Mouse (Mus musculus): ENCODE results near the gene Vps52. TPM values are rescaled to one million over a fixed set of nuclear protein-coding genes. Genes with fewer than 3 reads are reported as not detected.

Gene Vps52
- polyA plus RNA-seq, 1 experiment from 2014 or later, result 63.2 TPM

DNA sequence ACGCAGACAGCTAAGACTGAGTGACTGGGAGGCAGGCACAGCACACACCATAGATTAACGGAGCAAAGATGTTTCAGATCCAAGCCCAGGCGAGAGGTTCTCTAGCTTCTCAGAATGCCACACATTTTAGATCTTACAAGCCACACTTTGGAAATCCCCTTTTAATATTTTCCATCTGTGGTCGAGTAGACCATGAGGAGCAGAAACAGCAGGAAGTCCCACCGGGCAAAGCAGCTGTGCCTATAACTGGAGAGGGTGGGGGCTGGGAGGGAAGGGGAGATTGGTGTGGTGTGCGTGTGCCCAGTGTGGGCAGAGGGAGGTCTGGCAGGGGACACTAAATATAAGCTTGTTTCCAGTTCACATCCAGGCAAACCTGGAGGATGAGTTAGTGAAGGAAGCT lies 1.9 kb downstream of the Vps52 start:
- Histone ChIP-seq H3K9ac (replicated peaks; ENCODE audit: low read length) (no peak overlapping the region), H3K4me2 (ENCODE audit: low read length) (no peak overlapping the region), H3K27me3 (ENCODE audit: control insufficient read depth, insufficient read depth, low read length) (no peaks in the 10 kb centered on the region), H3K27ac (replicated peaks; ENCODE audit: low read depth, low read length) (no peak overlapping the region), H3K4me3 (replicated peaks; ENCODE audit: low read depth, low read length) (no peak overlapping the region), H3K36me3 (ENCODE audit: control insufficient read depth, insufficient read depth, low read length) (peaks cover 59% of the 10 kb centered on the region), H3K9me3 (ENCODE audit: control insufficient read depth, low read length) (no peaks in the 10 kb centered on the region), H3K4me1 (ENCODE audit: control insufficient read depth, insufficient read depth, low read length) (peaks cover 15% of the 10 kb centered on the region)
- 90% methylated on average over 6 of the region's 6 CpGs for WGBS
- DNase-seq (no peak), ATAC-seq (ENCODE audit: low FRiP score, low TSS enrichment) (no peak)

DNA sequence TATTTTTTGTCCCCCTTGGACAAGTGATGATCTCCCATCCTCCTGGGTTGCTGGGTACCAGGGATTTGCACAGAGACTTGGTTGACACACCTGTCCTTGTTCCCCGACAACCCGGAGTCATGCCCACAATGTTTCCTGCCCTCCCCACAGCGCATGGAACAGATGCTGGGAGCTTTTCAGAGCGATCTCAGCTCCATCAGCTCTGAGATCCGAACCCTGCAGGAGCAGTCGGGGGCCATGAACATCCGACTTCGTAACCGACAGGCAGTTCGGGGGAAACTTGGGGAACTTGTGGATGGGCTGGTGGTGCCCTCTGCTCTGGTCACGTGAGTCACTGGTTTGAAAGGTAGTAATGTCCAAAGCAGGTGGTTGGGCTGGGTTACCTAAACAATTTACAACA lies 2.8 kb downstream of the Vps52 start:
- ATAC-seq (ENCODE audit: low FRiP score, low TSS enrichment) (no peak), DNase-seq (no peak)
- no peak overlapping the region for H3K9ac ChIP-seq (replicated peaks; ENCODE audit: low read length)
- 95% methylated on average over 11 of the region's 11 CpGs for WGBS
- H3K36me3 ChIP-seq (ENCODE audit: control insufficient read depth, insufficient read depth, low read length), result peaks cover 59% of the 10 kb centered on the region
- H3K4me3 ChIP-seq (replicated peaks; ENCODE audit: low read depth, low read length), result no peak overlapping the region
- no peaks in the 10 kb centered on the region for H3K27me3 ChIP-seq (ENCODE audit: control insufficient read depth, insufficient read depth, low read length)
- H3K9me3 ChIP-seq (ENCODE audit: control insufficient read depth, low read length), result no peaks in the 10 kb centered on the region
- no peak overlapping the region for H3K27ac ChIP-seq (replicated peaks; ENCODE audit: low read depth, low read length)
- peaks cover 15% of the 10 kb centered on the region for H3K4me1 ChIP-seq (ENCODE audit: control insufficient read depth, insufficient read depth, low read length)
- no peak overlapping the region for H3K4me2 ChIP-seq (ENCODE audit: low read length)

DNA sequence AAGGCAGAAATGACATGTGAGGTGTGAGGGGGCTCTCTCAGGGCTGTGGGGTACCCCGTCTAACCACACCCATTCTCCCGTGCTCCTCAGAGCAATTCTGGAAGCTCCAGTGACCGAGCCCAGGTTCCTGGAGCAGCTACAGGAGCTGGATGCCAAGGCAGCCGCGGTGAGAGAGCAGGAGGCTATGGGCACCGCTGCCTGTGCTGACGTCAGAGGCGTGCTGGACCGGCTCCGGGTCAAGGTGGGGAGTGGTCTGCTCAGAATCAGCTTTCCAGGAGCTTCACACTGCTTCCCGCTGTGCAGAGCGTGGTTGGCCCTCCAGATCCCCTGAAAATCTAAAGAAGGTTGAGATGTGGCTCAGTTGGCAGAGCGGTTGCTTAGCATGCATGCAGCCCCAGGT lies 3.5 kb downstream of the Vps52 start:
- Histone ChIP-seq H3K4me2 (ENCODE audit: low read length) (no peak overlapping the region), H3K36me3 (ENCODE audit: control insufficient read depth, insufficient read depth, low read length) (peaks cover 59% of the 10 kb centered on the region), H3K4me3 (replicated peaks; ENCODE audit: low read depth, low read length) (no peak overlapping the region), H3K9me3 (ENCODE audit: control insufficient read depth, low read length) (no peaks in the 10 kb centered on the region), H3K27me3 (ENCODE audit: control insufficient read depth, insufficient read depth, low read length) (no peaks in the 10 kb centered on the region), H3K27ac (replicated peaks; ENCODE audit: low read depth, low read length) (no peak overlapping the region), H3K4me1 (ENCODE audit: control insufficient read depth, insufficient read depth, low read length) (peaks cover 12% of the 10 kb centered on the region), H3K9ac (replicated peaks; ENCODE audit: low read length) (no peak overlapping the region)
- DNase-seq, result no peak
- 96% methylated on average over 13 of the region's 13 CpGs for WGBS
- ATAC-seq (ENCODE audit: low FRiP score, low TSS enrichment), result no peak

DNA sequence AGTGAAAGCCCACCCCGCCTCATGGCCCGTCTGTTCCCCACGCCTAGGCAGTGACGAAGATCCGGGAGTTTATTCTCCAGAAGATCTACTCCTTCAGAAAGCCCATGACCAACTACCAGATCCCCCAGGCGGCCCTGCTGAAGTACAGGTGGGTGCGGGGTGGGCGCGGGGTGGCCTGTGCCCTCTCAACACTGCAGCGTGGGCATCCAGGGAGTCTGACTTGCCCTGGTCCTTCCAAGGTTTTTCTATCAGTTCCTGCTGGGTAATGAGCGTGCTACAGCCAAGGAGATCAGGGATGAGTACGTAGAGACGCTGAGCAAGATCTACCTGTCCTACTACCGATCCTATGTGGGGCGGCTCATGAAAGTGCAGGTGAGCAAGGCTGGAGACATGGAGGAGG lies 4.3 kb downstream of the Vps52 start:
- peaks cover 60% of the 10 kb centered on the region for H3K36me3 ChIP-seq (ENCODE audit: control insufficient read depth, insufficient read depth, low read length)
- ATAC-seq (ENCODE audit: low FRiP score, low TSS enrichment) (no peak), DNase-seq (no peak)
- H3K9ac ChIP-seq (replicated peaks; ENCODE audit: low read length), result no peak overlapping the region
- H3K4me1 ChIP-seq (ENCODE audit: control insufficient read depth, insufficient read depth, low read length), result peaks cover 5% of the 10 kb centered on the region
- H3K4me3 ChIP-seq (replicated peaks; ENCODE audit: low read depth, low read length), result no peak overlapping the region
- no peak overlapping the region for H3K4me2 ChIP-seq (ENCODE audit: low read length)
- H3K9me3 ChIP-seq (ENCODE audit: control insufficient read depth, low read length), result no peaks in the 10 kb centered on the region
- no peaks in the 10 kb centered on the region for H3K27me3 ChIP-seq (ENCODE audit: control insufficient read depth, insufficient read depth, low read length)
- no peak overlapping the region for H3K27ac ChIP-seq (replicated peaks; ENCODE audit: low read depth, low read length)
- 95% methylated on average over 15 of the region's 15 CpGs for WGBS

DNA sequence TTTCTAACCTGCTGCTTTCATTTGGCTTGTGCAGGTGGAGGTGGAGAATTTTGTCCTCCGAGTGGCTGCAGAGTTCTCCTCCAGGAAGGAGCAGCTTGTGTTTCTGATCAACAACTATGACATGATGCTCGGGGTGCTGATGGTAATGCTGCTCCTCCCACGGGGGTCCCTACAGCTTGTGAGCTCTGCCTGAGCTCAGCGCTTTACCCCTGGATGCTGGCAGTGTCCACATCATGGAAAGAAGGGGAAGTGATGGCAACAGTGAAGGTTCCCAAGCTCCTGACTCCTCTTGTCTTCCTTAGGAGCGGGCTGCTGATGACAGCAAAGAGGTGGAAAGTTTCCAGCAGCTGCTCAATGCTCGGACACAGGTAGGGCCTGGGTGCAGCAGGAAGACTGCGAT lies 7.3 kb downstream of the Vps52 start:
- no peaks in the 10 kb centered on the region for H3K4me1 ChIP-seq (ENCODE audit: control insufficient read depth, insufficient read depth, low read length)
- ATAC-seq (ENCODE audit: low FRiP score, low TSS enrichment) (no peak), DNase-seq (no peak)
- no peaks in the 10 kb centered on the region for H3K27me3 ChIP-seq (ENCODE audit: control insufficient read depth, insufficient read depth, low read length)
- no peak overlapping the region for H3K4me3 ChIP-seq (replicated peaks; ENCODE audit: low read depth, low read length)
- no peaks in the 10 kb centered on the region for H3K9me3 ChIP-seq (ENCODE audit: control insufficient read depth, low read length)
- H3K27ac ChIP-seq (replicated peaks; ENCODE audit: low read depth, low read length), result no peak overlapping the region
- H3K9ac ChIP-seq (replicated peaks; ENCODE audit: low read length), result no peak overlapping the region
- H3K36me3 ChIP-seq (ENCODE audit: control insufficient read depth, insufficient read depth, low read length), result peaks cover 77% of the 10 kb centered on the region
- WGBS, result 92% methylated on average over 7 of the region's 7 CpGs
- H3K4me2 ChIP-seq (ENCODE audit: low read length), result no peak overlapping the region

DNA sequence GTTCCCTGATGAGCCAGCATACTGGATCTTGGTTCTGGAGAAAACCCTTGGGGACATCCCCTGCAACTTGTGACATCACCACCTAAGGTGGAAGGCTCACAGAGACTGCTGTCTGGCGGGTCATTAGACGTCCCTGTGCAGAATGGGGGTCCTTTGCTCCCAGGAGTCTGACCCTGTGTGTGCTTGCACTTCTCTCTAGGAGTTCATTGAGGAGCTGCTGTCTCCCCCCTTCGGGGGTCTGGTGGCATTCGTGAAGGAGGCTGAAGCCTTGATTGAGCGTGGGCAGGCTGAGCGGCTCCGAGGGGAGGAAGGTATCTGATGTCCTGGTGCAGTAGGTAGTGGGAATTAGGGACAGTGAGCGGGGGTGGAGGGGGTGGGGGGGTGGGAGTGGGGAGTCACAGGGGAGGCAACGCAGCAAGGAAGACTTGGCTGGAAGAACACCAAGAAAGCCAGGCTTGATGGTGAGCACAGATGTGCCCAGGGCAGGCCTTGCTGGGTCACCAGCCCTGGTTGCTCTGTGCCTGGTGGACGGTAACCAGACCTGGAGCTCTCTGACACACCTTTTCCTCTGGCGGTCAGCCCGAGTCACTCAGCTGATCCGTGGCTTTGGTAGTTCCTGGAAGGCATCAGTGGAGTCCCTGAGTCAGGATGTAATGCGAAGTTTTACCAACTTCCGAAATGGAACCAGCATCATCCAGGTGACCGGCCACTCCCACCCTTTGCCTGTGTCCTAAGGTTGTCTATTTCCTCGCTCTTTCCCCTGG lies 9.7 kb downstream of the Vps52 start:
- no peaks in the 10 kb centered on the region for H3K4me1 ChIP-seq (ENCODE audit: control insufficient read depth, insufficient read depth, low read length)
- H3K4me3 ChIP-seq (replicated peaks; ENCODE audit: low read depth, low read length), result no peak overlapping the region
- ATAC-seq (ENCODE audit: low FRiP score, low TSS enrichment) (no peak), DNase-seq (no peak)
- no peaks in the 10 kb centered on the region for H3K27me3 ChIP-seq (ENCODE audit: control insufficient read depth, insufficient read depth, low read length)
- H3K9me3 ChIP-seq (ENCODE audit: control insufficient read depth, low read length), result no peaks in the 10 kb centered on the region
- WGBS, result 93% methylated on average over 17 of the region's 17 CpGs
- H3K36me3 ChIP-seq (ENCODE audit: control insufficient read depth, insufficient read depth, low read length), result peaks cover 54% of the 10 kb centered on the region
- H3K27ac ChIP-seq (replicated peaks; ENCODE audit: low read depth, low read length), result no peak overlapping the region
- H3K4me2 ChIP-seq (ENCODE audit: low read length), result no peak overlapping the region
- H3K9ac ChIP-seq (replicated peaks; ENCODE audit: low read length), result no peak overlapping the region

DNA sequence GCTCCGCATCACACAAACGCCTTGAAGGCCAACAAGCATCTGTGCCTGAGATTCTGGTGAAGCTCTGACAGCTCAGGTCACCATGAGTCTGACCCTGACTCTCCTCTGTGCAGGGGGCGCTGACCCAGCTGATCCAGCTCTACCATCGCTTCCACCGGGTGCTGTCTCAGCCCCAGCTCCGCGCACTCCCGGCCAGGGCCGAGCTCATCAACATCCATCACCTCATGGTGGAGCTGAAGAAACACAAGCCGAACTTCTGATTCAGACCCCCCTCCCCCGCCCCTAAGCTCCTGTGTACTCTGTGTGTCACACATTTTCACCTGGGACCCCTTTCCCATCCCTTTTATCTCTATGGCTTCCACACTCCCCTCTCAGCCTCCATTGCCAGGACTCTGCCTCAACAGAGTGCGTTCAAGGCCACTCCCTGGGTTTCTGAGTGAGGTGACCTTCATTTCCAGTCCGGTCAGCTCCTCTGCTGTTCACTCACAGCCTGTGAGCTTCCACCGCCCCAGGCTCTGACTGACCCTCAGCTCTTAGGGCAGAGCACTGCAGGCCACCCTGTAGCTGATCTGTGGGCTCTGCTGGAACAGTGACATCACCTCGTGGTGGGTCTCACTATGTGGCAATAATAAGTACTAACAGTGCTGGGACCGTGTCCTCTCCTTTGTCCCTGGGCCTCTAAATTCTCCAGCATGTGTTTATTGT lies 10.4 kb downstream of the Vps52 start:
- H3K27me3 ChIP-seq (ENCODE audit: control insufficient read depth, insufficient read depth, low read length), result no peaks in the 10 kb centered on the region
- H3K4me2 ChIP-seq (ENCODE audit: low read length), result no peak overlapping the region
- H3K9me3 ChIP-seq (ENCODE audit: control insufficient read depth, low read length), result no peaks in the 10 kb centered on the region
- H3K9ac ChIP-seq (replicated peaks; ENCODE audit: low read length), result no peak overlapping the region
- ATAC-seq (ENCODE audit: low FRiP score, low TSS enrichment), result no peak
- no peak overlapping the region for H3K27ac ChIP-seq (replicated peaks; ENCODE audit: low read depth, low read length)
- no peaks in the 10 kb centered on the region for H3K4me1 ChIP-seq (ENCODE audit: control insufficient read depth, insufficient read depth, low read length)
- peaks cover 48% of the 10 kb centered on the region for H3K36me3 ChIP-seq (ENCODE audit: control insufficient read depth, insufficient read depth, low read length)
- no peak for DNase-seq
- no peak overlapping the region for H3K4me3 ChIP-seq (replicated peaks; ENCODE audit: low read depth, low read length)
- 92% methylated on average over 16 of the region's 16 CpGs for WGBS

DNA sequence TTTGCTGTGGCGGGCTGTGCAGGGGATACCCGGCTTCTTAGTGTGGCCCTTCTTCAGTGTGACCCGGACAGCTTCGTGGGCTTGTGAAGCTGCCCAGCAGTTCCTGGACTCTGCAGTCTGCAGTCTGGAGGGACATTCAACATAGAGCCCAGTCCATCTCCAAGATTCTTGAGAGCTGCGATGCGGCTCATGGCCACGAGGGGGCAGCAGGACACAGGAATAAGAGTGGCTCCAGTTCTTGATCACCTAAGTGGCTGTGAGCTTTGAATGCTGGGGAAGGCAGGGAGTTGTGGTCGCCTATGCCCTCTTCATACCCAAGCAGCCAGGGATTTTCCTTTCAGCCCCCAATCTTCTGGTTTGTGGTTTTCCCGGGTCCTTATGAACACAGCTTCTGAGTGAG lies 12.9 kb downstream of the Vps52 start:
- H3K27me3 ChIP-seq (ENCODE audit: control insufficient read depth, insufficient read depth, low read length), result no peaks in the 10 kb centered on the region
- no peaks in the 10 kb centered on the region for H3K4me1 ChIP-seq (ENCODE audit: control insufficient read depth, insufficient read depth, low read length)
- H3K36me3 ChIP-seq (ENCODE audit: control insufficient read depth, insufficient read depth, low read length), result peaks cover 23% of the 10 kb centered on the region
- ATAC-seq (ENCODE audit: low FRiP score, low TSS enrichment) (peak; percentile 43; the same call in 1 of the 2 replicates), DNase-seq (peak; percentile 91)
- no peak overlapping the region for H3K9ac ChIP-seq (replicated peaks; ENCODE audit: low read length)
- H3K4me2 ChIP-seq (ENCODE audit: low read length), result no peak overlapping the region
- H3K27ac ChIP-seq (replicated peaks; ENCODE audit: low read depth, low read length), result no peak overlapping the region
- no peak overlapping the region for H3K4me3 ChIP-seq (replicated peaks; ENCODE audit: low read depth, low read length)
- 3% methylated on average over 9 of the region's 9 CpGs for WGBS
- H3K9me3 ChIP-seq (ENCODE audit: control insufficient read depth, low read length), result no peaks in the 10 kb centered on the region

DNA sequence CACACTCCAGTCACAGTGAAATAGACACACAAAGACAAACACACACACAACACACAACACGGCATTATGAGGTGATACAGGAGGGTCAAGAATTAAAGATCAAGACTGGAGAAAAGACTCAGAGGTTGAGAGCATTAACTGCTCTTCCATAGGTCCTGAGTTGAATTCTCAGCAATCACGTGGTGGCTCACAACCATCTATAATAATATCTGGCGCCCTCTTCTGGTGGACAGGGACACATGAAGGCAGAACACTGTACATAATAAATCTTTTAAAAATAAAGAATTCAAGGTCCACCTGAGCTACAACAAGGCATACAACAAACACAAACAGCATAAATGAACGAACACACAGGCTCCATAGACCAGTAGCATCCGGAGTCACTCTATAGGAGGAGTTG lies 13.3 kb downstream of the Vps52 start:
- Histone ChIP-seq H3K4me3 (replicated peaks; ENCODE audit: low read depth, low read length) (no peak overlapping the region), H3K27me3 (ENCODE audit: control insufficient read depth, insufficient read depth, low read length) (no peaks in the 10 kb centered on the region), H3K9ac (replicated peaks; ENCODE audit: low read length) (no peak overlapping the region), H3K9me3 (ENCODE audit: control insufficient read depth, low read length) (no peaks in the 10 kb centered on the region), H3K27ac (replicated peaks; ENCODE audit: low read depth, low read length) (no peak overlapping the region), H3K36me3 (ENCODE audit: control insufficient read depth, insufficient read depth, low read length) (peaks cover 21% of the 10 kb centered on the region), H3K4me1 (ENCODE audit: control insufficient read depth, insufficient read depth, low read length) (no peaks in the 10 kb centered on the region), H3K4me2 (ENCODE audit: low read length) (no peak overlapping the region)
- WGBS, result 34% methylated on average over 5 of the region's 5 CpGs
- ATAC-seq (ENCODE audit: low FRiP score, low TSS enrichment), result no peak
- peak; percentile 81 for DNase-seq

Measured in midbrain, embryonic 14.5 days (tissue).